Mouse (Mus musculus): Measurements from ENCODE around the gene Pkp4. TPM values are rescaled to one million over a fixed set of nuclear protein-coding genes. Genes with fewer than 3 reads are reported as not detected.

Pkp4 gene
- total RNA-seq, 2 experiments from 2014 or later, result 202 to 221 TPM

DNA sequence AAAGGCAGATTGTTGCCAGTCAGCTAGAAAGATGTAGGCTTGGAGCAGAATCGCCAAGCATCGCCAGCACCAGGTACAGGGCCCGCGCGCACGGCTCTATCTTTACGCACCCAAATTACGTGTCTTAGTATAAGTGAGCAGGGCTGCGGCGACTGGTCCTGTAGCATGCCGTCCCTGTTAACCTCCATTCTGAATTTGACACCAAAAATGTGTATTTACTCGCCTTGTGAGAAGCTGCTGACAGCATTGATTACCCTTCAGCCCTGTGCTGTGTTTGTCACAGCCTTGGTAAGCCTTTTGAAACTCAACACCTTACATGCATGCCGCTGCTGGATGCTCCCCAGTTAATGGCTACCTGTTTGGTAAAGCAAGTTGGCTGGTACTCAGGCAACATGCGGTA is 105.8 kb downstream of the Pkp4 start:
- DNase-seq (ENCODE audit: low spot score in 2 of 2), result no peak

GRCm38 (mm10) chr2:59271835-59272234 is 111.2 kb downstream of the Pkp4 start:
- no peak for DNase-seq (ENCODE audit: low spot score in 2 of 2)

GRCm38 (mm10) chr2:59272713-59273112 is 112.1 kb downstream of the Pkp4 start:
- no peak for DNase-seq (ENCODE audit: low spot score in 2 of 2)

- DNase-seq (ENCODE audit: low spot score in 2 of 2), result no peak
Observed at GRCm38 (mm10) chr2:59280914-59281562, 120.4 kb downstream of the Pkp4 start.

DNA sequence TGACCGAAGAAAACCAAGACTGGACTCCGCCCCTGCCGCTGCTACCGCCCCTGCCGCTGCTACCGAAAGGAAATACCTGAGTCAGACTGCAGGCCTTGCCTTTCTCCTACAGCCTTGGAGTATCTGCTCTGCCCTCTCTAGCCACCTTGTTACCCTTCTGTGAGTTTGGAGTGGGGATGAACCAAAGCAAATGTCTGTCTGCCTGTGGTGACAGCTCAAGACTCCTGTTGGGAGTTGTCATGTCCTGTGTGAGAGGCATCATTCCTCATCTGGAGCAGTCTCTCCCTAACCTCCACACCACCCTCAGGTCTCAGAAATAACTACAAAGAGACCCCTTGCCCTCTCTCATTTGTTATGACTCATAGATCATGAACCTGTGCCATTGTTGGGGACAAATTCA is 122.3 kb downstream of the Pkp4 start:
- DNase-seq (ENCODE audit: low spot score in 2 of 2), result no peak

DNA sequence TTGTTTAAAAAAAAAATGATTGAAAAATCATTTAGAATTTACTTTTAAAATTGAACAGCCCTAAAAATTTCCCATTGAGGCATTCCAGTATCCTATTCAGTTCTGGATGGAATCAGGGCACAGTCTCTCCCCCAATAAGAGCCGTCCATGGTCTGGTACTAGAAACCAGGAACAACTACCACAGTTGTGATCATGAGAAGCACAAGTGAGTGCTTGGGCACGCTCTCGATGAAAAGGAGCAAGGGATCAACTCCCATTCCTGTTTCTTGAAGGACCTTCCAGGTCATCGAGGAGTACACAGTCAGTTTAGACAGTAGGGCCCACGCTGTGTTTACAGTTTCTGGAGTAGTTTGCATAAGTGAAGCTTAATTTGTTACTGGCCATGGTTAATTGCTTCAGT is 123.6 kb downstream of the Pkp4 start:
- no peak for DNase-seq (ENCODE audit: low spot score in 2 of 2)

GRCm38 (mm10) chr2:59284734-59285490 is 124.3 kb downstream of the Pkp4 start:
- DNase-seq (ENCODE audit: low spot score in 2 of 2), result no peak

GRCm38 (mm10) chr2:59285581-59285980 is 124.9 kb downstream of the Pkp4 start:
- no peak for DNase-seq (ENCODE audit: low spot score in 2 of 2)

DNA sequence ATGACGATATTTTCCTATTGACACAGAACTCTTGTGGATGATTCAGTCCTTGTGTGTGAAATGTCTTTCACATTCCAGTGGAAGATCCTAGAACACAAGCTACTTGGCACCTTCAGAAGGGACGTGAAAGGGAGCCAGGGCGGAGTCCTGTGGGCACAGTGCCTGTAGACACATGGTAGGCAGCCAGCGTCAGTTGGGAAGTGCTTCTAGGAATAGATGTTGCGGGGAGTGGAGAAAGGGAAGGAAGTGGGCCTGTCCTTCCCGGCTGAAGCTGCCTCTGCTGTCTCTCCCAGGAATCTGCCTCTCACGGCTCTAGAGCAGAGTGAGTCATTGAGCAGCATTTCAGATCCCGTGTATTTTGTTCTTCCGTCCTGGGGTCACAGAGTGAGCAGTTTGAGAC is 125.6 kb downstream of the Pkp4 start:
- peak; percentile 80 to 85 for DNase-seq (ENCODE audit: low spot score in 2 of 2)

- no peak for DNase-seq (ENCODE audit: low spot score in 2 of 2)
Observed at GRCm38 (mm10) chr2:59287630-59288029, 127.0 kb downstream of the Pkp4 start.

DNA sequence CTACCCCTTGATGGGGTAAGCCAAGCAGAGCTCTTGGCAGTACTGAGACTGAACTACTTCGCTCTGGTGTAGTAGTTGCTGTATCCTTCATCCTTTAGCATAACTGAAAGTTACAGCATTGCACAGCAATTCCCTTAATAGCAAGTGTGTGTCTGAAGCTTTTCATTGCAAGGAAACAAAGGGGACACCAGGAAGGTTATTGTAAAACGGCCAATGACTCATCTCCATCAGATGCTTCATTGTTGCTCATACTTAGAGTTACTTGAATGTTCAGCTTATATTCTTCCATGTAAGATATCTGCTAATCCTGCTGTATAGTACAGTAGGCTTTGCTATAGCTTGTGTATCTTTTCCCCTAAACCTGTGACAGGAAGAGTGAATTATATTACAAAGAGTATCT is 128.8 kb downstream of the Pkp4 start:
- no peak for DNase-seq (ENCODE audit: low spot score in 2 of 2)

DNA sequence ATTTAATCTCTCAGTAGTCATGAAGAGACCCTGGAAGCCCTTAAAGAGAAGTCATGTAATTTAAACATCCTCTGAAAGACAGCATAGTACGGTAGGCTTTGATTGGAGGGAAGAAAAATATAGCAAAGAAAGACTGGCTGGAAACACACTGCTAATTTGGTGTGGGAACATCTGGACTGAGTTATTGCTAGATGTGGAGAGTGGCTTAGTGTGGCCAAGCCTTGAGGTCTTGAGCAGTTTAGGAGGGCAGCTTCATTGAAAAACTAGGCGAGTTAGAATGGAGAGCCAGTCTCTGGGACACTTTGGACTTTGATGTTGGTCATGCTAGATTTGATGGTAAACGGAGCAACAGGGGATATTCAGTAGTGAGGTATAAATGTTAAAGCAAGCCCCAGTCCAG is 129.7 kb downstream of the Pkp4 start:
- DNase-seq (ENCODE audit: low spot score in 2 of 2), result no peak

GRCm38 (mm10) chr2:59299831-59300230 is 139.2 kb downstream of the Pkp4 start:
- no peak for DNase-seq (ENCODE audit: low spot score in 2 of 2)

GRCm38 (mm10) chr2:59301671-59302070 is 141.0 kb downstream of the Pkp4 start:
- DNase-seq (ENCODE audit: low spot score in 2 of 2), result peak in 1 of 2 experiments; percentile 10

- DNase-seq (ENCODE audit: low spot score in 2 of 2), result no peak
Observed at GRCm38 (mm10) chr2:59302430-59302829, 141.8 kb downstream of the Pkp4 start.

- DNase-seq (ENCODE audit: low spot score in 2 of 2), result no peak
Observed at GRCm38 (mm10) chr2:59303530-59304063, 142.9 kb downstream of the Pkp4 start.

DNA sequence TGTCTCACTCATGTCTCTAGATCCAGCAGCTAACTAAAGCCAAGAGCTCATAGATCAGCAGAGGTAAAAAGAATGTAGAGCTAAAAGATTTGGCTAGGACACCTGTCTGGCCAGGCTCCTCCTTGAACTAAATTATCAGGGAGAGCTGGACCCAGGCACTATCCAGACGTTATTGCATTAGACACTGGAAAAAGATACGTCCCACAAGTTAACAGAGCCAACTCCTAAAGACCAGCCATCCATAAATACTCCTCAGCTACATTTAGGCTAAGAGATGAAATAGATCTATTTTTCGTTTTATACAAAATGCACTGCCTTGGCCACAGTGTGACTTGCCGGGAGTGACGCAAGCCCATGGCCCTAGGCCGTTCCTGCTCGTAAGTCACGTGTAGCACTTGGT is 146.7 kb downstream of the Pkp4 start:
- DNase-seq (ENCODE audit: low spot score in 2 of 2), result no peak

GRCm38 (mm10) chr2:59308055-59308454 is 147.4 kb downstream of the Pkp4 start:
- DNase-seq (ENCODE audit: low spot score in 2 of 2), result no peak

DNA sequence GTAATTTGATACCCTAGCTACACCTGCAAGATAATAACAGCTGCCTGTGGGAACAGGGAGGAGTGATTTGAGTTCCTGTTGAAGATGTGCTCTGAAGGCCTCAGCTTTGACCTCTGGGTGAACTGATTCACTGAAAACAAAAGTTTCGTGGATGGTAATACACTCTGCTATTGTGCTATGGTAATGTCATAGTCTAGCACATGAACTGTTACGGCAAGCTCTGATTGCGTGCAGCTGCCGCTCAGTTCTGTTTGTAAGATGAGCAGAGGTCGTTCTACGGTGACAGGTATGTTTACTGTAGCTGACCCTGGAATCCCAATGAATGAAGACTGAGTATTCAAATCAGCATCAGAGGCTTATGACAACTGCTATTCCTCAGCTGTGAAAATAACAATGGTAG is 152.6 kb downstream of the Pkp4 start:
- no peak for DNase-seq (ENCODE audit: low spot score in 2 of 2)

GRCm38 (mm10) chr2:59318631-59319030 is 158.0 kb downstream of the Pkp4 start:
- DNase-seq (ENCODE audit: low spot score in 2 of 2), result no peak

DNA sequence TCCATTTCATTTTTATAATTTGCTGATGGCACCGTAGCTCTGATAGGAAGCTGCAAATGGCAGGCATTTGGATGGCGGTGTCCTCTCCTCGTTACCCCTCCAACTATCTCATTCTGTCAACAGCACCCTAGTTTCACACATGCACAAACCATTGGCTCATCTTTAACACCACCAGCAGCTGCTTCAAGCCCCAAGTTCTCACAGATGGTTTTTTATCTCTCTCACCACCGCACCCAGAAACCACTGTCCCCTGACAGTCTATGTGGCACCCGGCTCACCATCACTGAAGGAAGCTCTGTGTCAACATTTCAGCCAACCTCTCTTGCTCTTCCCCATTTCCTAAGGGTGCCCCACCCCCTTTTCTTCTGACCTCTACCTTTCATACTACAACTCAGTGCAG is 167.3 kb downstream of the Pkp4 start:
- no peak for DNase-seq (ENCODE audit: low spot score in 2 of 2)

DNA sequence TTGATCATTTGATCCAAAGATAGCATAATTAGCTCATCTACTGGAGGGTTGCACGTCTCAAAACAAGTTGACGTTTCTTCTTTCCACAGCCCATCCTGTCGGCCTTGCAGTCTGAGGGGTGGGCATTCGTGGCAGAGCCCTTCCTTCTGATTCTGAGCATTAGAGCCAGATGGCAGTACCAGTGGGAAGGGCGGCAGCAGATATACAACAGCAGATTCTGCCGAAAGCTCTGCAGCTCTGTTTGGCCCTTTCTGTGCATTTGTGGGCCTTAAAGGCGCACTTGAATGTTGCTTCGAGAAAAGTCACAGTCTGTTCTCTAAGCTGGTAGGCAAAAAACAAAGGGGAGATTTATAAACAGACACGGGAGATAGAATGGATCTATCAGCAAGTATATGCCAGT is 170.4 kb downstream of the Pkp4 start:
- no peak for DNase-seq (ENCODE audit: low spot score in 2 of 2)

DNA sequence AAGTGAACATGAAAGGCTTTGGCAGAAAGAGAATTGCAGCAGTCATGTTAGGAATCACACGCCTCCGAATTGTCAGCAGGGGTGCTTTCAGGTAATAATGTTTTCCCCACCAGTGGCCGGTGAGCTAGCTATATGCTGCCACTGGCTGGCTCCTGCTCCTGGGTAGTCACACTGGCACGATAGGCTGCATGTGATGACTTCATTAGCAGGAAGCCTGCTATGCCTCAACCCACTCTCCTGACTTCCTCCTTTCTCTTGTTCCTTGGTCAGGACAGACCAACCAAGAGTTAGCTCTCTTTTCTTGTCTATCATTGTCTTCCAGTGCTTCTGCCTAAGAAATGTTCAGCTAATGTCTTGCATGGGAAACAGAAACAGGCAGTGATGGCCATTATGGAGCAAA is 171.9 kb downstream of the Pkp4 start:
- DNase-seq (ENCODE audit: low spot score in 2 of 2), result no peak

Measured in left cerebral cortex, adult 18-20 months (tissue).